Mouse (Mus musculus): ENCODE data around the gene Il12a.

Gene Il12a

GRCm38 (mm10) chr3:68686852-68687560, 3.4 kb upstream of the Il12a start:
- no peak for DNase-seq

- DNase-seq, result no peak
Measured at GRCm38 (mm10) chr3:68689346-68689745, 1.1 kb upstream of the Il12a start.

- DNase-seq, result no peak
Measured at GRCm38 (mm10) chr3:68691100-68691778, 795 bp downstream of the Il12a start.

GRCm38 (mm10) chr3:68691938-68692599, 1.6 kb downstream of the Il12a start:
- DNase-seq, result no peak

GRCm38 (mm10) chr3:68692600-68693225, 2.3 kb downstream of the Il12a start:
- DNase-seq, result no peak

- peak; percentile 35 for DNase-seq
Measured at GRCm38 (mm10) chr3:68693441-68694048, 3.1 kb downstream of the Il12a start.

GRCm38 (mm10) chr3:68695321-68695720, 4.9 kb downstream of the Il12a start:
- no peak for DNase-seq

GRCm38 (mm10) chr3:68696495-68697200, 6.2 kb downstream of the Il12a start:
- DNase-seq, result no peak

- DNase-seq, result no peak
Measured at GRCm38 (mm10) chr3:68698601-68699000, 8.2 kb downstream of the Il12a start.

GRCm38 (mm10) chr3:68700091-68700490, 9.6 kb downstream of the Il12a start:
- DNase-seq, result no peak

GRCm38 (mm10) chr3:68706307-68706706, 15.9 kb downstream of the Il12a start:
- DNase-seq, result no peak

GRCm38 (mm10) chr3:68708230-68708629, 17.8 kb downstream of the Il12a start:
- DNase-seq, result peak; percentile 70

GRCm38 (mm10) chr3:68709198-68709797, 18.9 kb downstream of the Il12a start:
- peak; percentile 67 for DNase-seq

- DNase-seq, result no peak
Measured at GRCm38 (mm10) chr3:68710436-68710835, 20.0 kb downstream of the Il12a start.

- DNase-seq, result no peak
Measured at GRCm38 (mm10) chr3:68711510-68711909, 21.1 kb downstream of the Il12a start.

- DNase-seq, result peak; percentile 70
Measured at GRCm38 (mm10) chr3:68713550-68713949, 23.1 kb downstream of the Il12a start.

GRCm38 (mm10) chr3:68717346-68717745, 26.9 kb downstream of the Il12a start:
- DNase-seq, result peak; percentile 65

- DNase-seq, result no peak
Measured at GRCm38 (mm10) chr3:68719229-68719819, 28.9 kb downstream of the Il12a start.

GRCm38 (mm10) chr3:68720258-68720657, 29.8 kb downstream of the Il12a start:
- DNase-seq, result peak; percentile 68

- no peak for DNase-seq
Measured at GRCm38 (mm10) chr3:68741955-68742354, 51.5 kb downstream of the Il12a start.

- DNase-seq, result no peak
Measured at GRCm38 (mm10) chr3:68742718-68743471, 52.5 kb downstream of the Il12a start.
